Mouse (Mus musculus) cerebellum, adult 2 months (tissue): Measurements from ENCODE around the gene Sp2.

Source experiments
- CTCF ChIP-seq: fragments of 200-500 bp; IDR thresholded peaks from 2 replicates; pipeline ENCODE4 v1.5.1; 2011; ENCODE audit warnings: low read depth, mild to moderate bottlenecking, control low read depth, low read length, moderate library complexity, borderline replicate concordance; ENCODE audit not compliant: insufficient read depth
- POLR2A ChIP-seq: fragments of 200-500 bp; IDR thresholded peaks from 2 replicates; pipeline ENCODE4 v1.6.1; 2011; ENCODE audit warnings: low read length, control low read depth, borderline replicate concordance; ENCODE audit not compliant: insufficient read depth

GRCm38 (mm10) chr11:96917415-96917814 is 65.3 kb downstream of the Sp2 start:
- TF ChIP-seq CTCF (no peak), POLR2A (no peak)
